Mouse (Mus musculus): ENCODE results near the gene Slc27a4.
"Not testable (repeated sequence)": the region's sequence is repeated elsewhere in the genome, so short reads cannot be mapped to it uniquely, and the experiment has no call there.

Gene Slc27a4

DNA sequence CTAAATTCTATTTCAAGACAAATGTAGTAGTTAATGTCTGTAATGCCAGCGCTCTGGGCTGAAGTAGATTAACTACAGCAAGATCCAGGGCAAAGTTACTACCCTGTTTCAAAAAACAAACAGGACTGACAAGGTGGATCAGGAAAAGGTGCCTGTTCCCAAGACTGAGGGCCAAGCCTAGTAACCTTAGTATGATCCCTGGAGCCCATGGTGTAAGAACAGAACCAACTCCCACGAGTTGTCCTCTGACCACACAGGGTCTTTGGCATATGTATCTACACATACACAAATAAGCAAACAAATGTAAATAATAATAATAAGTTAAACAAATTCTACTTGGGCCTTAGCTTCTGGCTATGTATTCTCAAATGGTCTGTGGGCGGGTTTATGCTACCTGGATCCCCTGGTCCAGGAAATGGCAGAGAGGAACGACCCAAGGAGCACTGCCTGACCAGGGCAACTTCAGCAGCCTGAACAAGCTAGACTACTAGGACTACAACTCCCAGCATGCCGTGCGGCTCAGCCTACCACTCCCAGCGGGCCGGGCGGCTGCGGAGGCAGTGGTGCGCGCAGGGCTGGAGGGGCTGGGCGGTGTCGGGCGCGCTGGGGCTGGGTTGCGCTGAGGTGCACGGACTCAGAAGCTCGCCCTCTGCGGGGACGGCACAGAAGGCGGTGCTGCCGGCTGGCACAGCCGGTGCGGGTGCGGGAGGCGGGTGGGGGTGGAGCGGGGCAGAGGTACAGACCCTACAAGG is at the start of gene Slc27a4:
Gene Slc27a4, plus strand, starts transcription at position 560 of the 752 bp plus-strand sequence.
- DNase-seq = peak; percentile 99

DNA sequence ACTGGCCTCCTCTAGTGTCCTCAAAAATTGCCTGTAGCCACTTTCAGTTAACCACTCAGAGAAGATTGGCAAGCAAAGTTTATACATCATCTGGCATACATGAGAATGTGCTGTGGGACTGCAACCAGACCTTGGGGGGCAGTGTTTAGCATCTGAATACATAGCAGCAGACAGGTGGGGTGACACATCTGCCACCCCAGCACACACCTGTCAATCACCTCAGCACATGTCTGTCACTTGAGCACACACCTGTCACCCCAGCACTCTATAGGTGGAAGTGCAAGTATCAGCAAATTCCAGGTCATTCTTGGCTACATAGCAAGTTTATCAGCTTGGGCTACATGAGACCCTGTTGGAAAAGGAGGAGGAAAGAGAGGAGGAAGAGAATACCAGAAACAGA is 46.7 kb upstream of the Slc27a4 start:
- no peak for DNase-seq

DNA sequence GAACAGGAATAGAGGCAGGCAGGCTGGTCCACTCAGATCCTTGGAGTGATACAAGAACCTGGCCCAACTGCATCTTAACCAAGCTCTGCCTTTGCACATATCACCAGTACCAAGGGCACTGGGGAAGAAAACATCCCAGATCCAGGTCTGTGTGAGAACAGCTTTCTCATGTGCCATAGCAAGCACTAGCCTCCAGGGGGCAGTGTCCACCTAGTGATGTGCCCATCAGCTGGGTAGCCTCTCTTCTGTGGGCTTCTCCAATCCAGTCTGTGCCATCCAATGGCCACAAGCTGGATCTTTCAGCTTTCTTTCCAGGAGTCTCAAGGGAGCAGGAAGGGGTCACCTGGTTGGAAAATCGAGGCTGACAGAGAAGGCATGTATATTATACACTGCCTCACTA is 37.6 kb upstream of the Slc27a4 start:
- peak; percentile 81 for DNase-seq

DNA sequence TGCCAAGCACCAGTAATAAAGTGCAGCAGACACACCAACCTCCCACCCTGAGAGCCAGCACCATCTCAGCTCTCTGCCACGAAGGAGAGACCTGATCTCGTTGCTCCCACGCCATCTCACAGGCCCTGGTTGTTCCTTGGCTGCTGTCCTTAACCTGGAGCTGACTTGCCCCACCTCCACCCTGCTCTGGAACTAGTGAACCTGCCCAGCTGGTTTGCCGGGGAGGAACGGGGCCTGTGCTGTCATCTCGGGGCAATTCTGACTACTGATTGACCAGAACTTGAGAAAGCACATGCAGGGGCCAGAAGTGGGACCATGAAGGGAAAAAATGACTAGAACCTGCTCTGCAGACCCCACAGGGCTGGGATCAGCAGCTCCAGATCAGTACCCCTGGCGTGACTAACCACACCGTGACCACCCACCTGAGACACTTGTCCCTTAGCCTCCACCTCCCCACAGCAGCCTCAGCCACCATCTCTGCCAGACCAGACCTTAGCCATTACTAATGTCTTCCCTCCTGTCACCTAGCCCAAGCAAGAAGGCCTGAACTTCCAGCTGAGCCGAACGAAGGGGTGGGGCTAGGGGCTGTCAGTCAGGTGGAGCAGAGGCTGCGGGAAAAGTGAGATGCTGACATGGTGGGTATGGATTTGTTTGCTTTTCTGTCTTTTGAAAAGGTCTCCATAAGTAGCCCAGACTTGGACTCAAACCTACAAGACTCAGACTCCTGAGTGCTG is 34.3 kb upstream of the Slc27a4 start:
- DNase-seq = no peak

DNA sequence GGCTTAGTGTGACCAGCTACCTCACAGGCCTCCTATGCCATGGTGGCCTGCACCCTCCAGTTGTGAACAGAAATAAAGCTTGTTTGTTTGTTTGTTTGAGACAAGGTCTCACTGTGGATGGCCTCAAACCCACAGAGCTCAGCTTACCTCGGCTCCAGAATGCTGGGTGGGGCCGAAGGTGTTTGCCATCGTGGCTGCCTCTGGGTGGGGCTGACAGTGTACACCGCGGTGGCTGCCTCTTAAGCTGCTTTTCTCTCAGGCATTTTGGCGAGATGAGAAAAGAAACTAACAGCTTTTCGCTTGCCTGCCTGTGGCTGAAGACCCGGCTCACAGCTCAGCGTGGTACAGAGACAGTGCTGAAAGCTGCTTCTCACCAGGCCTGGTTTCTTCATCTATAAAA is 33.5 kb upstream of the Slc27a4 start:
- no peak for DNase-seq

DNA sequence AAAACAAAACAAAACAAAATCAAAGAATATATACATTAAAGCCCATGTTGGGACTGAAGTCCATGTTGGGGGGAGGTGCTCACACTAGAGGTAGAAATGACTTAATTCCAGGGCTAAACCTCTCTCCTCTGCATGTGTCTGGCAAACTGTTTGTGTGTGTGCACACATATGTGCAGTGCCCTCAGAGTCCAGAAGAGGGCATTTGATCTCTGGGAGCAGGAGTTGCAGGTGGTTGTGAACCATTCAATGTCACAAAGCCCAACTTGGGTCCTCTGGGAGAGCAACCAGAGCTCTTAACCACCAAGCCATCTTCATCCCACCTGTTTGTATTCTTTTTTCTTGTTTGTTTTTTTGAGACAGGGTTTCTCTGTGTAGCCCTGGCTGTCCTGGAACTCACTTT is 32.3 kb upstream of the Slc27a4 start:
- DNase-seq = no peak

DNA sequence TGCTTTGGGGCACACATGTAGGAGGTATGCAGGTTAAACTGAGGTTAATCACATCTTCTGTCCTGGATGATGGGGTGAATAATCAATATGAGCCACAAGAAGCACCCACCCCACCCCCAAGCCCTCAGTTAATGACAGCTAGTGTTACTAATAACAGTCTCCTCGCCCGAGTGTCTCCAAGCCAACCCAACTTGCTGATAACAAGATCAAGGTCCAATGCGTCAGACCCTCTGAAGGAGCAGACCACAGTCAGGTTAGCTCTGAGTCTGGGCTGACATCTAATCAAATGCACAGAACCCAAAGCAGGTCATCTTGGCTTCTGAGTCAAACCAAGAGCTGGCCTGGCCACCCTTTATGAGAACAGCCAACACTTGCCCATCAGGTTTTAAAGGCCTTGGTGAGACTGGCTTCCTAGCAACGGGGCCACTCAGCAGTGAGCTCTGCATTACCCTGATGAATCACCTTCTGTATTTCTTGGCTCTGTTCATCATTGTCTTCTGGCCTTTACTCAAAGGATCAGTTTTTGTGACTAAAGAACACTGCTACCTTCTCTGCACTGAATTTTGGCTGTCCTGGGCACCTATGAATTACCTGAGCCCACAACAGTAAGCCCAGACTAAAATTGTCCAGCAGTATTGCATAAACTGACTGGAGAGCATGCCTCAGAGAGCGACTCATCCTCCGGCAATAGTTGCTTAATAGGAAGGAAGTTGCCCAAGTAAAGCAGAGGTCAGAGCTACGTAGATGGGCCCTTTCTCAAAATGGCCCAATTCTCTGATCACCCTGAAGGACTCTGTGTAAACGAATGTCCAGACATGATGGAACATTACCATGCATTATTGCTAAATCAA is 30.6 kb upstream of the Slc27a4 start:
- DNase-seq = no peak

DNA sequence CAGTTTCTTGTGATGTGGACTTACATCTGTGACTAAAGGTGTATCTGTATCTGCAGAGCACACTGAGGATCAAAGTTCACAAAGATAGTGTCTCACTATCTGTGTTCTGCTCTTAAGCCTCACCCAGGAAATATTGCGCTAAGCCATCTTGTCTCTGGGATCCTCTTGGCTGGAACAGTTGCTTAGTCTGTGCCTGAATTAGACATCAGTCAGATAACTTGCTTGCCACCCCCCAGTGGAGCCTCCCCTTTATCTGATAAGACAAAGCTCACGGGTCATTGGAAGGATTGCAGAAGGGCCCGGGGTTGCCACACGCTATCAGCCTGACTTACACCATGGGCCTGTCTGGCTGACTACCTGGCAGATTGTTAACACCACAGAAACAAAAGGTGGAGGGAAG is 29.1 kb upstream of the Slc27a4 start:
- DNase-seq = no peak

DNA sequence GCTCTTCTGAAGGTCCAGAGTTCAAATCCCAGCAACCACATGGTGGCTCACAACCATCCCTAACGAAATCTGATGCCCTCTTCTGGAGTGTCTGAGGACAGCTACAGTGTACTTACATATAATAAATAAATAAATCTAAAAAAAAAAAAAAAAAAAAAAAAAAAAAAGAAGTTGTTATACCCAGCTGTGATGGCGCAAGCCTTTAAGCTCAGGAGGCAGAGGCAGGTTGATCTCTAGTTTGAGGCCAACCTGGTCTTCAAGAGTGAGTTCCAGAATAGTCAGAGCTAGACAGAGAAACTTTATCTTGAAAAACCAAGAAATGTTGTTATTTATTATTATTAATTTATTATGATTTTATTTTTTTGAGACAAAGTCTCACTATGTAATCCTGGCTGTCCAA is 21.2 kb upstream of the Slc27a4 start:
- DNase-seq = not testable (repeated sequence)

DNA sequence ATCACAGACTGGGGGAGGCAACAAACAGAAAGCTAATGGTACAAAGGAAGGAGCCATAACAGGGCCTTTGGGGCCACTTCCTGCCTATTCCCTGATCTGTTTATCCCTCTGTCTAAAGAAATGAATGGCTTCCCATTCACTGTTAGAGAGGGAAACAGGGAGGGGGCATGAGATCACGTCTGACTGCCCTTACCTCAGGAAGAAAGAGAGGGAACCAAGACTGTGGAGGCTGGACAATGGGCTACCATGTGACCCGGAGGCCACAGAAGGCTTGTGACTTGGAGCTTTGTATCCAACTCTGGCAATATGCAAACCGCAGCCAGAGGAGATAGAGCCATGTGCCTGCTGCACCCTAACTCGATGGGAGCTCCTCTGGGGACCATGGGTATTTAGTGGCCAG is 18.1 kb upstream of the Slc27a4 start:
- no peak for DNase-seq

DNA sequence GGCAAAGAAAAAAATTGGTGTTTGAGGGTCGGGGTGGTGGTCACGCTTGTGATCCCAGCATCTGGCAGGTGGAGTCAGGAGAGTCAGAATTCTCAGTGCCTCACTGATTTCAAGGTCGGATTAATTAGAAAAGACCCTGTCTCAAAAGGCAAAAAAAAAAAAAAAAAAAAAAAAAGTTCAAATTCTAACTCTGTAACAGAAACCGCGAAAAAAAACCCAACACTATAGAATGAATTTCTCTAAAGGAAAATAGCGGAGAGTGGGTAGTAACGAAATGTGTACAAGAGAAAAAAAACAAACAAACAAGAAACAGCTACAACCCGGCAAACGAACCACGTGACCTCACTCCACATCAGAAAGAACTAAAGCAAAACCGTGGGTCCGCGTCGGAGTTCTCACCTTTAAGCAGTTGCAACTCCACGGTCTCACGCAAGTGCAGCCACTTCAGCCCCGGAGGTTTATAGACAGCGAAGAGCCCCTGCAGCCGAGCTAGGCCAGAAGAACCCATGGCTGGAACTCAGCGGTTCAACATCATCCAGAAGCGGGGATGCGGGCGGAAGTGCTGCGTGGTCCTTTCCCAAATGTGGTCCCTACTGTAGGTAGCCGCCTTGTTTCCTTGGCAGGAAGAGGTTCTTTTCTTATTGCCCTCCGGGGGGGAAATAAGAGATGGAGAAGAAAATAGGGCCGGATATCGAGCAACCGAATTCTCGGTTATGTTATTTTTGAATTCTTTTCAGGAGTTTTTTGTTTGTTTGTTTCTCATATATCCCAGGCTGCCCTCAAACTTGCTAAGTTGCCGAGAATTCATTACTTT is 15.1 kb upstream of the Slc27a4 start, which contains the start of gene Coq4:
Gene Coq4, plus strand, starts transcription at position 390 of the 814 bp plus-strand sequence.
- peak; percentile 86 for DNase-seq

DNA sequence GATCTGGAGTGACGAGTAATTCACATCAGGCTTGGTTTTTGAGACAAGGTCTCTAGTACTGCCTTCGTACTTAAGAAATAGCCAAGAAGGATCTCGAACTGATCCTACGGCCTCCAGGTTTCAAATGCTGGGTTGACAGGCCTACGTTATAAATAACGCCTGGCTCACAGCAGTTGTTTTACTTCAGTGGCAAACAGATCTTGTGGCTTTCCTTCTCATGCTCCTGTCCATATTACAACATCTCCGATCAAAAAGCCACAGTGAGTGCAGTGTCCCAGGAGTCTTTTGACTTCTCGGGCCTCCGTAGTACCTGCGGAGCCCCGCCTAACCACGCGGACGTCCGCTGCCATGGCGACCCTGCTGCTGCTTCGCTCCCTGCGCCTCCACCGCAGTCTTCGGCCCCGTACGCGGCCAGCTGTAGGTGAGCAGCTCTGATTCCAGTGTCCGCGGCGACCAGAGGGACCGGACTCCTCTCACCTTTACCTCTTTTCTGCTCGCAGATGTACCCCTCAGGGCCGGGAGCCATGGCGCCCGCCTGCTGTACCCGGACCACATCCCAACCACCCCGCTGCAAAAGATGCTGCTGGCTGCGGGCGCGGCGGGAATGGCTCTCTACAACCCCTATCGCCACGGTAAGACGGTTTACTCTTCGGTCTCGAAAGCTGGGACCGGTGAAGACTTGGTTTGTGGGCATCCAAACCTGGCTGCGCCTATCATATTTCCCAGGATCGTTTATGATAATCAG is 14.3 kb upstream of the Slc27a4 start, which contains the start of gene Trub2:
Gene Trub2, minus strand, starts transcription at position 566 of the 745 bp plus-strand sequence.
- DNase-seq = peak; percentile 87

DNA sequence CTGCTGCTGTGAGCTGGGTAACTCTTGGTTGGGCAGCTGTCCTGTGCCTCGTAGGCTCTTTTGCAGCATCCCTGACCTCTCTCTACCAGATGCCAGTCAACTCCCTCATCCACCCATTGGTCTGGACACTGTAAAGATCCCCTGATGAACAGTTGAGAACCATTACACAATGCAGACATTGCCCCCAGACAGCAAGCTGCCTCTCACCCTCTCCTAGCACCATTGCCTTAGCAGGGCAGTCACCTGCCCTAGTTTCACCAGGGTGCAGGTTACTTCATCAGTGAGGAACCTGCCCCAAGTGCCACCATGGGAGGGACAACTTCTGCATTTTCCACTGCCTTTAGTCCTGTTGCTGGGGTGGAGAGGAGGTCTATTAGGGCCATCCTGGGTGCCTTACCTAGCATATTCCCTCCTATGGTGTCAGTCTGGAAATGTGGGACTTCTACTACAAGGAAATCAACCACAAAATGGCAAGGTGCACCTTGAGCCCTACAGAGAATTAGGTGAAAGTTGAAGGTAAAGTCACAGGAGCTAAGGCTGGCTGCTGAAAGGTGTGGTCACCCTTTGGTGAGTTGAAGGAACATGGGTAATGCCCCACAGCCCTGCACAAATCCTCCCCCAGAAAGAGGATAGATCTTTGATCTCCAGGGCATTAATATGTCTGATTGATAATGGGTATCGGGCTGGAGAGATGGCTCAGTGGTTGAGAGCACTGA is 9.5 kb upstream of the Slc27a4 start:
- no peak for DNase-seq

DNA sequence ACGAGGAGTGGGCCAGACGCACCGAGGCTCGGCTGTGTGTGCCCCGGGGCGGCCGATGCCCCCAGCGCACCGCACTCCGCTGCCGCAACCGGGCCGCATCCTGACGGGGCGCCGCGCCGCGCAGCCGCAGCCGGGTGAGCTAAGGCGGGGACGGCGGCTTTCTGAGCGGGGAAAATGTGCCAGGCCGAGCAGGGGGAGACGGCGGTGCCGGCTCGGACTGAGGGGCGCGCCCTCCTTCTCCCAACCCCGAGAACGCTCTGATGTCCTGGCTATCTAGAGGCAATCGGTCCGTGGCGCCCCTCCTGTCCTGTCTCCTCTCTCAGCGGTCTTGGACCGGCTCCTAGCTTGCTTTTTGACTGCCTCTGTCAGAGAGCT is 380 bp downstream of the Slc27a4 start:
- DNase-seq = no peak

DNA sequence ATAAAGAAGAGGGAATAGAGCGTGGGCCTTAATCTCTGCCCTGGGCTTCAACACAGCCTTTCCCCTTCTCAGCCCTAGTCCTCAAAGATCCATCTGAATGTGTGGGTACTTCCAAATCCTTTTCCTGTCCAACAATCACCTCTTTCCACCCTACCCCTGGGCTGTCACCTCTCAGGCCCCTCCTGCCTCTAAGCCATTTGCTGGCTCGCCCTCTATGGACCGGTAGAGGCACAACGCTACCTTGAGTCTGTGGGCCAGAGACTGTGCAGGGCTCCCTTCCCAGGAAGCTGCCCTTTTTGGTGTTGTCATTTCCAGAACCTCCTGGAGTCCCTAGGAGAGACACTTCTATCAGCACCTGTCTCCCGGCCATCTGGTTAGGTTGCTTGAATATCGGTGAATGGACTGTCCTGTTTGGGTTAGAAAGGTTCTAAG is 982 bp downstream of the Slc27a4 start:
- peak; percentile 60 for DNase-seq

DNA sequence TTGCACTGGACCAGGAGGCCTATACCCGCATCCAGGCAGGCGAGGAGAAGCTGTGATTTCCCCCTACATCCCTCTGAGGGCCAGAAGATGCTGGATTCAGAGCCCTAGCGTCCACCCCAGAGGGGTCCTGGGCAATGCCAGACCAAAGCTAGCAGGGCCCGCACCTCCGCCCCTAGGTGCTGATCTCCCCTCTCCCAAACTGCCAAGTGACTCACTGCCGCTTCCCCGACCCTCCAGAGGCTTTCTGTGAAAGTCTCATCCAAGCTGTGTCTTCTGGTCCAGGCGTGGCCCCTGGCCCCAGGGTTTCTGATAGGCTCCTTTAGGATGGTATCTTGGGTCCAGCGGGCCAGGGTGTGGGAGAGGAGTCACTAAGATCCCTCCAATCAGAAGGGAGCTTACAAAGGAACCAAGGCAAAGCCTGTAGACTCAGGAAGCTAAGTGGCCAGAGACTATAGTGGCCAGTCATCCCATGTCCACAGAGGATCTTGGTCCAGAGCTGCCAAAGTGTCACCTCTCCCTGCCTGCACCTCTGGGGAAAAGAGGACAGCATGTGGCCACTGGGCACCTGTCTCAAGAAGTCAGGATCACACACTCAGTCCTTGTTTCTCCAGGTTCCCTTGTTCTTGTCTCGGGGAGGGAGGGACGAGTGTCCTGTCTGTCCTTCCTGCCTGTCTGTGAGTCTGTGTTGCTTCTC is 13.4 kb downstream of the Slc27a4 start:
- DNase-seq = no peak

DNA sequence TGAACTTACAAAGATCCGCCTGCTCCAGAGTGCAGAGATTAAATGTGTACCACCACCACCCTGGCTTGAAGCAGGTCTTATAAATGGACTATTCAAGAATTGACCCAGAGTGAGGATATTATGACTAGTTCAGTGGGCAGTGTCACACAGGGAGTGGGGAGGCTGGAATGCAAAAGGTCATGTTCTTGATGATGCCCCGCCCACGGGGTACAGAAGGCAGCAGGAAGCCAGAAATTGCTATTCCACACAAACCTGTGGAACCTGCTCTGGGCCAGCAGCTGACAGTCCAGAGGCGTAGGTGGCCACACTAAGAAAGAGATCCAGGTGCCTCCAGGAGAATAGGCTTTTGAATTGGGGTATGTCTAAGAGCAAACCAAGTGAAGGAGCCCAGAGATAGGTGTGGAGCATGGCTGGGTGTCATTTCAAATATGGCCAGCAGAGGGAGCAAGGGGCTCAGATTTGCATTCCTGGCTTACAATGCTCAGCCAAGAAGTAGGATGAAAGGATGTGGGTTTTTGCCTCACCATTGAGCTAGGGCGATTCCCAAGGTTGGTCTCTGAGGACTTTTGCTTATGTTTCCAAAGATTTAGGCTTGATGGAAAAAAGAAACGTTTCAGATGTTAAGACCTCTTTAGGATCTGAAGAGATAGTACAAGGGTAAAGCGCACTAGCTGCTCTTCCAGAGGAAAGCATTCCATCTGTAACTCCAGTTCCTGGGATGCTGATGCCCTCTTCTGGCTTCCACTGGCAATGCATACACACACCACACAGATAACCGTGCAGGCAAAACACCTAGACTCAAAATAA is 15.2 kb downstream of the Slc27a4 start:
- DNase-seq = peak; percentile 88

DNA sequence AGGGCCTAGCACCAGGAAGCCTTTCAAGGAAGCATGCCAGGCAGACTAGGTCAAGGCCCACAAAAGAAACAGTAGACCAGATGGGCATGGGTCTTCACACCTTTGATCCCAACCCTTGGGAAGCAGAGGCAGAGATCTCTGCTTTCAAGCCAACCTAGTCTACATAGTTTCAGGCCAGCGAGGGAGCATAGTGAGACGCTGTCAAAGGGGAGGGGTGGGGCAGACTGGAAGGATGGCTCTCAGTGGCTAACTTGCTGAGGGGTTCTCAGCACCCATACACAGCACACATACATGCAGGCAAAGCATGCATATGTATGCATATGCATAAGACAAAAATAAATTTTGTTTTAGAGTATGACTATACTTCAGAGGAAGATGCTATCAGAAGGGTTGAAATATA is 16.9 kb downstream of the Slc27a4 start:
- no peak for DNase-seq

DNA sequence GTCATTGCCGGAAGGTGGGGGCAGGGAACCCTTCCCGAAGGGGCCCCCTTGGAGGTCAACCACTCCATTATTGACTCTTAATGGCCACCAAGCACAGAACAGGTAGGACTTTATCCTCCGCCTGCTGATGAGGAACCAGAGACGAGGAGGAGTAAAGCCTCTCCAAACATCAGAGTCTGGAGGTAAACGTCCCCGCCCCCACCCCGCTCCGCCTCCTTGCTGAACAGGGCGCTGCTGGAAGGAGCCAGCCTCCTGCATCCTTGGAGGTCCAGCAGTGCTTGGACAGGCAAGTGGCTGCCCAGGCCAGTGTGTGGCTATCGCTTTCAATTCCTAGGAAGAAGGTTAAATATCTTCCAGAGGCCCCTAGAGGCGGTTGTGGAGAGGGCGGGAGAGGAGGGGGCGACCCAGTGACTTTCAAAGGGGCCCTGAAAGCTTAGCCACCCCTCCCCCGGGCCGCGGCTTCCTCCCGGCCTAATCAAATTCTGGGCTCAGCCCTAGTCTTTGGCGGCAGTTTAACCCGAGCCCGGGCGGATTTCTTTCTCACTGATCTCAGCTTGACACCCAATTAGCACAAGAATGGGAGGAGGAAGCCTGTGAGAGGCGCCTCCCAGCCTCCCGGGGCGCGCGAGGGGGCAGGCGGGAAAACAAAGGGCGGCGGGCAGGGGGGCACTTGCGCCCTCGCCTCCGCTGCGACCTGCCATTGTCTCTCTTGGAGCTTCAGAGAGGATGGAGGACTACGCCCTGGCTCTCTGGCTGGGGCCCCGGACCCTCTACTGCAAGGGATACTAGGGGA is 17.8 kb downstream of the Slc27a4 start, which contains the start of gene Urm1:
Gene Urm1, plus strand, starts transcription at position 51 of the 793 bp plus-strand sequence.
- peak; percentile 78 for DNase-seq

Data from thymus, postnatal 4 days (tissue).